Mouse (Mus musculus) A20 (cell line): Measurements from ENCODE around the gene Znrf2.

ENCODE experiments used
- DNase-seq: peaks from one replicate; pipeline ENCODE4 v3.0.0-alpha.2; 2011; ENCODE audit warnings: low read depth, low spot score

The Znrf2 gene

DNA sequence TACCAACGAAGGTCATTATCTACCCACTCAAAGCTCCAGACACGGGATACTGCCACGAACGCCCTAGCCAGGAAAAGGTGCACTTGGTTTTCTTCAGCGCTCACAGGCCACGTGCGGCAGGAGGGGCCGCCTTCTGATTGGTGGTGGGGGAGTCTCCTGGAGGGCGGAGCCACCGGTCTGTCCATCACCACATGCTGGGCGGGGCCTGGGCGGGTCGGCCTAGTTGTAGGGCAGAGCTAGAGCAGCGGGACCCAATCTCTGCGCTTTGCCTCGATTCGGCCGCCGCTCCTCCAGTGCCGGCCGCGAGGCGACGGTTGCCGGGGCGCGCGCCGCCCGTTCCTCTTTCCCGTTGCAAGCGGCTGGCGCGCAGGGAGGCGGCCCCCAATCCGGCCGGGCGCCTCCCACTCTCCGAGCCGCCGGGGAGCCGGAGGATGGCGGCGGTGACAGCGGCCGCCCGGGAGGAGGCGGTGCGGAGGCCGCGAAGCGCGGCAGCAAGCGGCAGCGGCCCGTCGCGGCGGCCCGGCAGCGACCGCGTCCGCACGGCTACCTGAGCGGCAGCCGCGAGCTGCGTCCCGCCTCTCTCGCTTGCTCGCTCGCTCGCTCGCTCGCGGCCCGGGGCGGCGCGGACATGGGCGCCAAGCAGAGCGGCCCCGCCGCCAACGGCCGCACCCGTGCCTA lies at the start of gene Znrf2:
TSS of gene Znrf2 (plus strand) at position 529 of the 678 bp plus-strand sequence.
- peak; percentile 99 for DNase-seq

DNA sequence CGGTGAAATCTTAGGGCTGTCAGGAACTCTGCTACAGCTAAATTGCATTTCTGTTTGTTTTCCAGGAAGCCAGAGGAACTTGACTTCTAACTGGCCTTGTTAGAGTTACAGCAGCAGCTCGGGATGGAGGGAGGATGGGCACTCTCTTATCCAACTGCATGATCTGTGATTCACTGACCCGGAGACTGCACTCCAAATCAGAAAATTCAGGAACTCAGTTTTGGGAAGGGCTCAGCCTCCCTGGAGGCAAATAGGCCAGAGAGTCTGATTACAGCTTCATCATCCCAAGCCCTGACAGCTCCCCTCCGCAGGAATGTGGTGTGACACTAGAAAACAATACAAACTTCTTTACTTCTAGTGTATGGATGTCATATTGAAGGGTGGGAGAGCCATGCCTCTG lies 49.0 kb upstream of the Znrf2 start:
- no peak for DNase-seq

DNA sequence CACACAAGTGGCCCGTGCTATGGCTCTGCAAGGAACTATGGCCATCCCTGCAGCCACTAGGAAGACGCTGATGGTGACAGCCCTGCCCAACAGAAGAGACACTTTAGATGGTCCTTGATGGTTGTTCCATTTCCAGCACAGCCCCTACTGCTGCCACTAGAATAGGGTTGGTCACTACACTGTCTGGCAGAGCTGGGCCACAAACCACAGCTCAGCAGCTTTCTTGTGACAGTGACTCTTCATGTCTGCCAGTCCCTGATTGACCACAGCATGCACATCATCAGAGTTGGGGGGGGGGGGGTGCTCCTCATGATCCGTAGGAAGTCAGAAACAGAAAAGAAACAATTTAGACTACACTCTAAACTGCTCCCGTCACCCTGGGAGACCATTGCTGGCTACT lies 46.0 kb upstream of the Znrf2 start:
- DNase-seq, result no peak

DNA sequence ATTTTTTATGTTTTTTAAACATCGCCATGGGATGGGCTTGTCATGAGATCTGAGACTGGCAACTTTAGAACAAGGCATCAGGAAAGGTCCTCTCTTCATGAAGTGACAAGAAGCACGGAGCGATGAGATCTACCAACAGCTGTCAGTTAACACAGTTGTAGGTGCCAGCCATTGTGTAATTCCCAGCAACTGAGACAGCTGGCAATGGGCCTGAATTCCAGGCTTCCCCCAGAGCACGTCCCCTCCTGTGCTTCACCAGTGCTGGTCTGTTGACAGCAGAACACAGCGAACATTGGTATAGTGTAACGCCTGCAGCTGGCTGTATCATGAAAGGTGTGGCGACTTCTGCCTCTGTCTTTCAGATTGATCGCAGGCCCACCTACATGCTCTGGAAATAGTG lies 45.5 kb upstream of the Znrf2 start:
- no peak for DNase-seq

DNA sequence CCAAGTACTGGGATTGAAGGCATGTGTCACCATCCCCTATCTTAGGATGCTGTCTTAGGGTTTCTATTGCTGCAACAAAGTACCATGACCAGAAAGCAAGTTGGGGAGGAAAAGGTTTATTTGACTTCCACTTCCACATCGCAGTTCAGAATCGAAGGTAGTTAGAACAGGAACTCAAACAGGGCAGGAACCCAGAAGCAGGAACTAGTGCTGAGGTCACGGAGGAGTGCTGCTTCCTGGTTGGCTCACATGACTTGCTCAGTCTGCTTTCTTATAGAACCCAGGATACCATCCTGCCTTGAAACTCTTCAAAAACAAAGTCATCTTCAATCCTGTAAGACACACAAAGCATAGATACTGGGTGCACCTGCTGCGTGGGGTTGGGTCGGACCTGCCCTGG lies 44.6 kb upstream of the Znrf2 start:
- DNase-seq, result no peak

DNA sequence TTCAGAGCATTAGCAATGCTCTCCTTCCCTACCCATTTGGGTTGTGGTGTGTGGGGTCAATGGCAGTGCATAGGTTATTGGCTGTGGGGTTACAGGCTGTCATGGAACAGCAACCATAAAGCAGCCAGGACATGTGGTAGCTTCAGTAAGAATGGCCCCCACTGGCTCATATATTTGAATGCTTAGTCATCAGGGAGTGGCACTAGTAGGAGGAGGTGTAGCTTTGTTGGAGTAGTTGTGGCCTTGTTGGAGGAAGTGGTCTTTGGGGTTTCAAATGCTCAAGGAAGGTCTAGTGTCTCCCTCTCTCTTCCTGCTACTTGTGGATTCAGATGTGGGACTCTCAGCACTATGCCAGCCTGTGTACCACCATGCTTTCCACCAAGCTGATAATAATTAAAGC lies 41.0 kb upstream of the Znrf2 start:
- no peak for DNase-seq

DNA sequence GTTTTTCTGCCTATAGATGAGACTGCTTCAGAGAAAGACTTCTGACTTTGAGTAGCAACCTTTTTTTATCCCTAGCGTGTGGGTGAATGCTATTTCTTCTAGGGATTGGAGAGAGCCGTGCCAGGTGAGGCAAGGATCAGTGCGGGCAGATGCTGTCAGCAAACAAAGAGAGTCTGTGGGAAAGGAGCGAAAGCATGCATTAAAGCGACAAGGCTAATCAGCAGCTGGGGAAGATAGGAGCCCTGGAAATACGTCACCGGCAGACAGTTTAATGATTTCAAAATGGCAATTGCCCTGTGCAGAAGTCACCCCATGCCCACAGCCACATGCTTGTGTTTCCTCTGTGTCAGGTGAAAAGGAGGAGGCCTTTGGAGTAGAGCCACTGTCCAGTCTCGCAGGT lies 39.1 kb upstream of the Znrf2 start:
- no peak for DNase-seq

DNA sequence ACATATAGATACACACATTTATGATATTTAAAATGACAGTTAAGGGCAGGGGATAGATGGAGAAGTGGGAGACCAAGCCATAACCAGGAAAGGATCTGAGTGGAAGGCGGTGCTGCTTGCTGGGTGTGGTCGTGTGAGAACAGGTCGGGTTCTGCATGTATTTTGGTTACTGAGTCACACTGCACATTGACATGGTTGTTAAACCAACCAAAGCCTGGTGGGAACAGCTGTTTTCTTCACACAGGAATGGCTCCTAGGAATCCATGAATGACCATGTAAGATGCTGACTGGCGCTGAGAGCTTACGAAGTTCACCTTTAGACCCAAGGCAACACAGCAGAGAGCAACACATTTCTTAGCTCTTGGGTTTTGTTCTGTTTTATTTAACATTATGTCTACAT lies 36.7 kb upstream of the Znrf2 start:
- no peak for DNase-seq

DNA sequence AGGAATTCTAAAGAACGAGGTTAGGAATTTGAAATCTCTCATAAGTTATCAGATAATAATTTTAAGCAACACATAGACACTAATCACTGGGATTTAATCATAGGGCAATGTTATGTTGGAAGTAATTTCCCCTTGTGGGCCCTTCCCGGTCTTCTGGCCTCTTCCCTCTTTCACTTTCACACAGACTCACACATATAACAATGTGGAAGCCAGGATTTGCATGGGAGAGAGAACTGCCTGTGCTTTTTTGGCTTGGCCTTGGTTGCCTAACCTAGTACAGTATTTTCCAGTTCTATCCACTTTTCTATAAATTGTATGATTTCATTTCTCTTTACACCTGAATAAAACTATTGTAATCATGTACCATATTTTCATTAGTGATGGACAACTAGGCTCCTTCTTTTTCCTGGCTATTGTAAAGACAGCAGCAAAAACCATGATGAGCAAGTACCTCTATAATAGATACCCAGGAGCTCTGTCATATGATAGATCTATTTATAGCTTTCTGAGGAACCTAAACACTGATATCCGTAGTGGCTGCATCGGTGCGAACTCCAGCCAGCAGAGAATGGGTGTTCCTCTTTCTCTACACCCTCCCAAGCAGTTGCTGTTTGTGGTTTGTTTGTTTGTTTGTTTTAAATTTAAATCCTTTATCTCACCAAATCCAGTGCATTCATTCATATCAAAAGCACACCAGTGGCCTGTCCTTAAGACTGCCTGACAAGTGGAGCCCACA lies 36.0 kb upstream of the Znrf2 start:
- no peak for DNase-seq

DNA sequence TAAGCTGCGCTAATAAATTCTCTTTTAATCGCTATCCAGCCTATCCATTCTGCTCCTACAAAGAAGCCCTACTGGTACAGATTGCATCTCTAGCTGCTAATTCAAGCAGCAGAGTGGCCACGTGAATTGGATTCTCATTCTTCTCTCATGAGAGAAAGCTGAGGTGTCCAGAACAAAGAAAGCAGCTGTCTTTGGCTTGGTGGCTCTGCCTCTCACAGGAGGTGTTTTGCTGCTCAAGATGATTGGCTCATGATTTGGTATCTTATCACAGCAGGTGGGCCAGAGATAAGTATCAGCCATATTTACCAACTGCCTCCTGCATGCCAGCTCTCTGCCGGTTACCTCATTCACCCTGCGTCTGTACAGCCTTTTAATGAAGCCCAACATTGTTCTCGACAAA lies 34.8 kb upstream of the Znrf2 start:
- no peak for DNase-seq

DNA sequence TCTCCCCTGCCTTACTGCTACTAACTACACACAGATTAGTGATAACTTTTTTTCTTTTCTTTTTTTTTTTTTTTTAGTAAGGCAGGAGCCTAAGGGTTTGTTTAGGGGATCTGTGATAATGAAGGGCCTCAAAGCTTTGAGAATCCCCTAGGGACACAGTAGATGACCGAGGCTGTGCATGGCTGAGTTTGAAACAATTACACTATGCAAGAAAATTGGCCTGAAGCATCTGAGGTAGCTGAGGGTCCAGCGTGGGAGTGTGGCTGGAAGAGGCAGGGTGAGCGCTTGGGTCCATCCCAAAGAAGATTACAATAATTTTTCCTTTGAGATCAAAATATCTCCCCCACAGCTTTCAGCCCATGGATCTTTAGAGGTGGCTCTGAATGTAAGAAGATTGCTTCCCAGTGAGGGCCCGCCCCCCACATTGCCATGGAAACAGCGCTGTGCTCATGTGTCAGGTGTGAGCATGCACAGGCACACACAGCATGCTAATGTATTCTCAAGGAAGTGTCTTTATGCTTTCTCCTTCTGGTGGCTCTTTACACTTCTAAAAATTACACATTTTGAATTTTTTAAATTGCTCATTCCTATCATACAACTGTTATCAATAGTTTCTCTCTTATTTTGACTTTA lies 31.5 kb upstream of the Znrf2 start:
- DNase-seq, result peak; percentile 23

DNA sequence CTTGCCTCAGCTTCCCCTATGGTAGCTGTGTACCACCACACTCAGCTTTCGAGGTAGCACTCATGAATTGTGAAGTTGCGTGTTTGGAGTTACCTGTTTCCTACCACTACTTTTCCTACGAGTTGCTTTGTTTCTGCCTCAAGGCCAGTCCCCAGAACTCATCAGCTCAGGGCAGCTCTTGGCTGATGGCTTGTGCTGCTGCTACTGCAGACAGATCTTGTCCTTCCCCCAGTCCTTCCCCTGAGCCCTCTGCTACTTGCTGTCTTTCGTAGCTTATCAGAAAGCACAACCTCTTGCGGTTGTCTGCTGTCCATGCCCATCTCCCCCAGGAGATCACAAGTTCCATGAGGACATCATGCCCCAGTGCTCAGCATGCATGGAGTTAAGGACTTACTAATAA lies 29.9 kb upstream of the Znrf2 start:
- no peak for DNase-seq

DNA sequence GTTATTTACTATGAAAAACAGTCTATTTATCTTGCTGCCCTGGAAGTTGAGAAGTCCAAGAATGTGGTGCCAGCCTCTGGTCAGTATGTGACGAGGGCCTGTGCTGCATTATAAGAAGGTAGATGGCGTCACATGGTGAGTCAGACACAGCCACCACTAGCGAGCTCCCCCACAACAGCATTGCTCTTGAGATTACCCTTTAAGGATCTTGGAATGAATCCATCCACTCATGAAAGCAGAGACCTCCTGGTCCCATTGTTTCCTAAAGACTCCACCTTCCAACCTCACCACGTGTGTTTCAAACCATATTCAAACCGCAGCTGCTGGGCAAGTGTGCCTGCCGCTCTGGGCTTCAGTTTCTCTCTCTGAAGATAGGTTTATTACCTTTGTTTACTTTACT lies 28.2 kb upstream of the Znrf2 start:
- no peak for DNase-seq

DNA sequence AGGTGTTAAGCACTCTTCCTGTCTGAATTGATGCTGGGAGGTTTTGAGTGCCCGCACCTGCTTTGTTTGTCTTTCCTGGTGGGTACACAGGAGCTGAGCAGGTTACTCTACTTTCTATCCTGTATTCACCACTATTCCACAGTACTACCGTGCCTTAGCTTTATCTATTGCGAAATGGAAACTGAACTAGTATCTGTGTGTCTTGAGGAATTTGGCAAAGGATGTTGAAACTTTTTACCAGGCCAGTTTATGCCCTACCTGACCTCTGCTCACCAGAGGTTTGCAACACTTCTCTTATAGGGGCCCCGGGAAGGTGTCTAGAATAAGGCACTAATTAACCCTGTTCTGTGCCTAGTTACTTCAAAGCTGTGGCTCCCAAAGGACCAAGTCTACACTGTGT lies 27.6 kb upstream of the Znrf2 start:
- no peak for DNase-seq

DNA sequence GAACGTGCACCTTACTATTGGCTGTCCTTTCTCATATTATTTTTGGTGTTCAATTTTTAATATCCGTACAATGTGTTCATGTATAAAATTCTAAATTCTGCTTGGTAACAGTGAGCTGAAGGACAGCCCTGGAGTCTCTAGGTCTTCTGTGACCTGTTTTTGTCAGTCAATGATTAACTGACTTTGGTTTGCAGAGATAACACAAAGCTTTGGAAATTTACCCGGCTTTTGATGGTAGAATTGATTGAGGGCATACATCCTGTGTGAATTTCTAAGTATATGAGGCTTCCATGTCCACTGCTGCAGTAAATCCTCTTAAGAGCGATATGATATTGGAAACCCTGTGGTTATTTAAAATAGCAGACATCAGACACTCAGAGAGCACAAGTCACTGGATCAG lies 26.6 kb upstream of the Znrf2 start:
- DNase-seq, result no peak

DNA sequence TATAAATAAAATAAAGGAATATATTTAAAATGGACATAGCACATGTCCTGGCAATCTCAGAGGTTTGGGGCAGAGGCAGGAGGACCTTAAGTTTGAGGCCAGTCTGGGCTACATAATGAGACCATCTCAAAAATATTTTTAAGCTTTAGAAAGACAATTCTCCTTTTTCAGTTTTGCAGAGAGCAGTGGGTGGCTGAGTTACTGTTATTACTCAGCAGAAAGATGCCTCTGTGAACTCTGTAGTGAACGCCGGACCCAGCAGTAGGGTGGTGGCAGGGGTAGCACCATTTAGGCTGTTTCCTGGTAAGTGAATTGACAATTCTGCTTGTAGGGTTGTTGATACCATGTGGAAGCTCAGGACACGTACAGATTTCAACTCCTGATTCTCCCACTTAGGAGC lies 22.9 kb upstream of the Znrf2 start:
- DNase-seq, result no peak

DNA sequence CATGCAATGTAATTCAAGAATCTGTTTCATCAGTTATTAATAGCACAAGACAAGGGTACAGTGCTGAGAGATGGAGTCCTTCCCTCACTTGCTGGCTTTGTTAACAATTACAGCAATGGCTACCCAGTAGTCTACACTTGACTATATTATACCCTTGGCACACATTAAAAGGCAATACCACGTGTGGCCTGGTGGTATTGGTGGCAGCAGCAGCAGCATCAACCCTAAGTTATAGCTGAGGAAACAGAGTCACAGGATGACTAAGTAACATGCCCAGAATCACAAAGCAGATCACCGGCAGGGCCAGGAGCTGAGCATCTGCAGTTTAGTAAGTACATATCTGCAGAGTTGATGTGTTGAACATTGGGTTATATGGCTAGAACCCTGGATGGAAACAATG lies 22.3 kb upstream of the Znrf2 start:
- DNase-seq, result peak; percentile 60

DNA sequence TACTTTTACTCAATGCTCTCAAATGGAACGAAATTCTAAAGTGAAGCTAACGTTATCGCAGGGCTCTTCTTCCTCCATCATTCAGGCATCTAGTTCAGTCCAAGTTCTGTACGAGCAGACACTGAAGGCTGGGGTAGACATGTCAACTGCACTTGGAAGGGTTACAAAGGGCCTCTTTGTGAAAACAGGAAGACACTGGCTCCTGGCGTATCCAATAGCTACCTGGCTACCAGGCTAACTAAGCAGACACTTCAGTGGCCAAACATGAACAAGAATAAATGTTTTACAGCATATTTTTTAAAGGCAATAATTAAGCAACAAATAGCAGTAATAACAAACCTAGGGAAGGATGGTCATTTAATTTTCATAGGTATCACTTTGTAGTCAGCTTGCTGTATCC lies 21.7 kb upstream of the Znrf2 start:
- DNase-seq, result no peak

DNA sequence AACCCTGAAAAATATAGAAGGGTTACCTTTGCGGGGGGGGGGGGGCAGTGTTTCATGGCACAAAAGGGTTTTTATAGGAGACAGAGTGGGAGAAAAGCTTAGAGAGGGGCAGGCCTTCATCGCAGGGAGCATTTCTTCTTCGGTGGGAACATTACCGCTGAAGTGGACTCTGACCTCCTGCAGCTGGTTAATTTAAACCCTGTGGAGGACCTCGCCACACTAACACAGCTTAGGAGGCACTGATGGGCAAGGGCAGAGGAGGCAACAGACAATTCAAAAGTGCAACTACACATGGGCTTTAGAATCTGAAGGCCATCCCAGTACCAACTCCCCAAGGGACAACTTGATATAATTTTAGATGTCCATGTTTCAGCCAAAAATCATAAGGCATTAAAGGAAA lies 20.7 kb upstream of the Znrf2 start:
- DNase-seq, result no peak

DNA sequence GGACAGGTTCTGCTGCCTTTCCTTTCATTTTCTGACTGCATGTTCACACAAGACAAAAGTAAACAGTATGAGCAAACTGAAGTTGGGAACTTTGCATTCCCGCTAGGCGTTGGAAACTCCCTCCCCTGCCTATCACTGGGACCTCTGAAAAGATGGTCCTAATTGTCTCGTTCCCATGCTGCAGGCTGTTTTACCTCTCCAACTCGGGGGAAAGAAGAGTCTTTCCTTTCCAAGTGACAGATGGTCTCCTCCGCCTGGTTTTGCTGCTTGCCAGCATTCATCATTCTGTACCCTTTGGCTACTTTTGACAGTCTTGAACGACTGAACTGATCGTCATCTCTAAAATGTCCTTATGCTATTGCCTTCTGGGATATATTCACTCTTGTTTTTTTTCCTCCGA lies 14.4 kb upstream of the Znrf2 start:
- DNase-seq, result no peak

DNA sequence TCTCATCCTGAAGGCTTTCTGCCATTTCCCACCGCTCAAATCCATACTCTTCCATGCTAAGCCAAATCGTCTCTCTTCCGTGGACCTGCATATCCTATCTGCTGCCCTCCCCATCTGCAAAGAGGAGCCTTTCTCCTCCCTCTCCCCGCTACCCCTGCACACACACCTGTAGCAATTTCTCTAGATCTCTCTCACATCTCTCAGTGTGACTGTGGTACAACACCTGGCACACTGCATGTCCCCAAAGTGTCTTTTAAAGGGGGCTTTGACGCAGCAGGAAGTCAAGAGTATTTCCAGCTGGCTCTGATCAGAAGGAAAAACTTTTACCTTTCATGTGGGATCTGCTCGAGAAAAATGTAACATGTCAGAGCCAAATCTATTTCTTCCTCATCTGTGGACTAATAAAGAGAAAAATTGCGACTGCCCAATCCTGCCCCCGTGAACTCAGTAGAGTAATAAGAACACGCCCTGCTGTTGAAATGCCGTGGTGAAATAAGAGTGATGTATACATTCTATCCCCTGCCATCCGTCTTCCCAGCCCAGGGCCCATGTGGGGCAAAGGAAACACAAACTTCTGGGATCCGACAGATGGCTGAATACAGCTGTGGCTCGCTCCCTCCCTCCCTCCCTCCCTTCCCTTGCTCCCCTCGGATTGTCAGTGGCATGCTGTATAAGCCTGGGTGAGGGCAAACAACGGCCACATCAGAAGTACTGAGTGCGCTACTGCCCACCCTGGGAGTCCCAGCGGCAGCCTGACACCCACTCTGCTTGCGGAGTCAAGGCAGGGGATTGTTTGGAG lies 12.5 kb upstream of the Znrf2 start:
- DNase-seq, result no peak

DNA sequence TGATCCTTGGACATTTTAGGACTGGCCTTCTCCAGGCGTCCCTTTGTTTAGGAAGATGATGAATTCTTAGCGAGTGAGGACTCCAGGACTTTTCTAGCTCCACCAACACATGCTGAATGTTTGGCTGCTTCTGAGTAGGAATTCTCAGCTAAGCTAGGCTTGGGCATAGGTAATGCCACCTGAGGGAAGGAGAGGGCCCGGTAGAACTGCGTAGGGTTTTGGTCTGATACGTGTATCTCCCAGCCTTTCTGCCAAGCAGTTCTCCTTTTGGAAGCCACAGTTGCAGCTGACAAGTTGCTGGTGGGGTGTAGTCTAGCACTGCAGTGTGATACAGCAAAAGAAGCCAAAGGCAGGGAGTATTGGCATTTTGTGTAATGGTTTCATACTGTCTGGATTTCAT lies 10.9 kb upstream of the Znrf2 start:
- DNase-seq, result no peak
